In genomic region chr7:25788220-25789128, GRCm38 (mm10) we compare ENCODE assay signal across 8 mouse cellular contexts. TPM values are rescaled to one million over a fixed set of nuclear protein-coding genes. Genes with fewer than 3 reads are reported as not detected.
DNase-seq lines count a peak whose midpoint lies in the region; ATAC-seq and TF ChIP-seq lines count a peak whose summit lies in the region.

TSS of gene Axl (minus strand) at chr7:25788705.

- peak within 1 kb of the TSS; percentile 13; the same call in 1 of the 2 replicates for H3K9ac ChIP-seq in ES-E14 (ENCODE audit: insufficient read depth, low read depth, low read length, poor library complexity, severe bottlenecking)
- peak within 1 kb of the TSS; percentile 74 for H3K9ac ChIP-seq in forebrain, embryonic 12.5 days
- peak within 1 kb of the TSS; percentile 60 for H3K9ac ChIP-seq in heart, embryonic 15.5 days
- peak within 1 kb of the TSS; percentile 45 for H3K9ac ChIP-seq in liver, embryonic 13.5 days
- H3K9ac ChIP-seq in neural tube, embryonic 11.5 days (ENCODE audit: low read length), result peak within 1 kb of the TSS; percentile 63

- 2% methylated on average over 25 of the region's 30 CpGs for WGBS in forebrain, embryonic 12.5 days
- WGBS in heart, embryonic 15.5 days, result 2% methylated on average over 27 of the region's 30 CpGs
- 5% methylated on average over 30 of the region's 30 CpGs for WGBS in liver, embryonic 13.5 days (ENCODE audit: insufficient replicate concordance)
- under 1% methylated on average over 26 of the region's 30 CpGs for WGBS in neural tube, embryonic 11.5 days

- H3K4me2 ChIP-seq in forebrain, embryonic 12.5 days, result peak within 1 kb of the TSS; percentile 80
- H3K4me2 ChIP-seq in heart, embryonic 15.5 days, result peak within 1 kb of the TSS; percentile 88
- H3K4me2 ChIP-seq in liver, embryonic 13.5 days, result peak within 1 kb of the TSS; percentile 43
- peak within 1 kb of the TSS; percentile 74 for H3K4me2 ChIP-seq in neural tube, embryonic 11.5 days (ENCODE audit: low read depth)

- no peaks in the 10 kb centered on the region for H3K9me3 ChIP-seq in ES-E14 (ENCODE audit: control insufficient read depth, insufficient read depth, low read depth, low read length)
- no peaks in the 10 kb centered on the region for H3K9me3 ChIP-seq in forebrain, embryonic 12.5 days
- H3K9me3 ChIP-seq in heart, embryonic 15.5 days (replicated peaks), result no peaks in the 10 kb centered on the region
- H3K9me3 ChIP-seq in liver, embryonic 13.5 days (replicated peaks), result no peaks in the 10 kb centered on the region
- H3K9me3 ChIP-seq in neural tube, embryonic 11.5 days (ENCODE audit: control insufficient read depth, low read length), result no peaks in the 10 kb centered on the region

- no peak within 1 kb of the TSS for H3K27ac ChIP-seq in ES-E14 (ENCODE audit: insufficient read depth, low read depth, low read length, poor library complexity, severe bottlenecking)
- peak within 1 kb of the TSS; percentile 60; the same call in 1 of the 2 replicates for H3K27ac ChIP-seq in brown adipose tissue, adult 24 weeks (replicated peaks; ENCODE audit: low read depth, low read length)
- H3K27ac ChIP-seq in forebrain, embryonic 12.5 days, result peak within 1 kb of the TSS; percentile 59
- H3K27ac ChIP-seq in heart, embryonic 15.5 days, result peak within 1 kb of the TSS; percentile 66
- no peak within 1 kb of the TSS for H3K27ac ChIP-seq in liver, embryonic 13.5 days
- H3K27ac ChIP-seq in neural tube, embryonic 11.5 days (ENCODE audit: low read depth, low read length), result no peak within 1 kb of the TSS

- no peaks in the 10 kb centered on the region for H3K36me3 ChIP-seq in ES-E14 (ENCODE audit: control insufficient read depth, insufficient read depth, low read length, poor library complexity, severe bottlenecking)
- no peaks in the 10 kb centered on the region for H3K36me3 ChIP-seq in forebrain, embryonic 12.5 days (replicated peaks)
- no peaks in the 10 kb centered on the region for H3K36me3 ChIP-seq in heart, embryonic 15.5 days
- no peaks in the 10 kb centered on the region for H3K36me3 ChIP-seq in liver, embryonic 13.5 days
- H3K36me3 ChIP-seq in neural tube, embryonic 11.5 days (ENCODE audit: control insufficient read depth, insufficient read depth, low read length), result no peaks in the 10 kb centered on the region

- in situ Hi-C loops in ES-E14 (cut with MboI; ENCODE audit: low sequenced_read_pairs in 2 of 2, unreplicated experiment in 2 of 2), result no loop called here

- H3K27me3 ChIP-seq in forebrain, embryonic 12.5 days, result no peaks in the 10 kb centered on the region
- no peaks in the 10 kb centered on the region for H3K27me3 ChIP-seq in heart, embryonic 15.5 days
- H3K27me3 ChIP-seq in liver, embryonic 13.5 days, result peaks cover 16% of the 10 kb centered on the region
- no peaks in the 10 kb centered on the region for H3K27me3 ChIP-seq in neural tube, embryonic 11.5 days (ENCODE audit: control insufficient read depth, insufficient read depth, low read length)

- peak; percentile 87 for ATAC-seq in forebrain, embryonic 12.5 days (ENCODE audit: low FRiP score)
- ATAC-seq in heart, embryonic 15.5 days (replicated peaks; ENCODE audit: insufficient number of reproducible peaks, insufficient read depth, low FRiP score, low read depth), result peak; percentile 76
- ATAC-seq in liver, embryonic 13.5 days (ENCODE audit: low read depth), result peak; percentile 47
- ATAC-seq in neural tube, embryonic 11.5 days (ENCODE audit: insufficient read depth, low FRiP score, low TSS enrichment), result peak; percentile 81

- no peaks in the 10 kb centered on the region for H3K4me1 ChIP-seq in ES-E14 (ENCODE audit: control insufficient read depth in 2 of 2, insufficient read depth in 2 of 2, low read length in 2 of 2, poor library complexity in 1 of 2)
- H3K4me1 ChIP-seq in brown adipose tissue, adult 24 weeks (ENCODE audit: control insufficient read depth, insufficient read depth, insufficient read length, low read length), result peaks cover 4% of the 10 kb centered on the region; the same call in 1 of the 2 replicates
- H3K4me1 ChIP-seq in forebrain, embryonic 12.5 days, result peaks cover 25% of the 10 kb centered on the region
- peaks cover 36% of the 10 kb centered on the region for H3K4me1 ChIP-seq in heart, embryonic 15.5 days (replicated peaks)
- peaks cover 33% of the 10 kb centered on the region for H3K4me1 ChIP-seq in liver, embryonic 13.5 days (replicated peaks)
- peaks cover 6% of the 10 kb centered on the region; the same call in 1 of the 2 replicates for H3K4me1 ChIP-seq in neural tube, embryonic 11.5 days (ENCODE audit: control insufficient read depth, insufficient read depth, low read length)

- DNase-seq in ES-E14 (ENCODE audit: low read depth, low spot score), result no peak
- peak; percentile 86 for DNase-seq in kidney, postnatal 10 days
- no peak for DNase-seq in liver, embryonic 13.5 days
- DNase-seq in neural tube, embryonic 11.5 days (ENCODE audit: low spot score), result peak; percentile 82
- peak; percentile 81 to 85 for DNase-seq in urinary bladder, postnatal 4 days (ENCODE audit: low spot score in 2 of 2)

- H3K4me3 ChIP-seq in ES-E14 (ENCODE audit: insufficient read depth in 1 of 2, low read depth in 1 of 2, low read length in 2 of 2, poor library complexity in 1 of 2, severe bottlenecking in 1 of 2), result peak within 1 kb of the TSS; percentile 40 to 45
- H3K4me3 ChIP-seq in brown adipose tissue, adult 24 weeks (ENCODE audit: insufficient read depth, low read depth, low read length), result peak within 1 kb of the TSS; percentile 54
- peak within 1 kb of the TSS; percentile 50 for H3K4me3 ChIP-seq in forebrain, embryonic 12.5 days (replicated peaks)
- H3K4me3 ChIP-seq in heart, embryonic 15.5 days, result peak within 1 kb of the TSS; percentile 59
- peak within 1 kb of the TSS; percentile 45 for H3K4me3 ChIP-seq in liver, embryonic 13.5 days (replicated peaks)
- H3K4me3 ChIP-seq in neural tube, embryonic 11.5 days (ENCODE audit: low read depth, low read length), result peak within 1 kb of the TSS; percentile 36

TF ChIP-seq in ES-E14, 5 proteins besides CTCF, POLR2A, EP300 and RAD21:
- no peak for TF ChIP-seq ZNF384 (IDR thresholded peaks at IDR 0.05; ENCODE audit: low read depth, low read length)
- no peak for TF ChIP-seq CHD2 (IDR thresholded peaks at IDR 0.05; ENCODE audit: low read depth, low read length)
- TF ChIP-seq HCFC1 (IDR thresholded peaks at IDR 0.05; ENCODE audit: borderline replicate concordance, insufficient read depth, low read length), result no peak
- TF ChIP-seq ZC3H11A (IDR thresholded peaks at IDR 0.05; ENCODE audit: borderline replicate concordance, low read depth, low read length), result no peak
- TF ChIP-seq MAFK (IDR thresholded peaks at IDR 0.05; ENCODE audit: insufficient read depth, low read depth, low read length), result no peak

RNA-seq across cellular contexts. Expression of gene Axl, which starts in this region (rescaled TPM):
- total RNA-seq in ES-E14 (2012; rRNA removed), result 27.1 and 56.5 TPM in 2 replicates
- 18.6 and 24.1 TPM in 2 replicates for polyA plus RNA-seq in brown adipose tissue, adult 24 weeks (2012; ENCODE audit: insufficient read depth, insufficient read length, missing spikeins)
- polyA plus RNA-seq in forebrain, embryonic 12.5 days (2016; fragmentation: Nextera tagmentation; extraction: Ambion mirVana), result 31.0 and 33.6 TPM in 2 replicates
- polyA plus RNA-seq in heart, embryonic 15.5 days (2015; fragmentation: Nextera tagmentation; extraction: Ambion mirVana), result 49.1 and 65.3 TPM in 2 replicates
- polyA plus RNA-seq in liver, embryonic 13.5 days (2015; fragmentation: Nextera tagmentation; extraction: Ambion mirVana), result 13.3 and 14.5 TPM in 2 replicates
- polyA plus RNA-seq in neural tube, embryonic 11.5 days (2014; fragmentation: Nextera tagmentation; extraction: Ambion mirVana), result 29.9 and 33.7 TPM in 2 replicates

Comparison
In these comparisons a context has a peak if more than half of its experiments do, and no peak if none do; other contexts are left out.
1. DNase-seq: peak in kidney, postnatal 10 days (single experiment), neural tube, embryonic 11.5 days (single experiment) and urinary bladder, postnatal 4 days (2 of 2); none in ES-E14 (single experiment) and liver, embryonic 13.5 days (single experiment).
2. H3K27ac ChIP-seq: peak in brown adipose tissue, adult 24 weeks (single experiment), forebrain, embryonic 12.5 days (single experiment) and heart, embryonic 15.5 days (single experiment); none in ES-E14 (single experiment), liver, embryonic 13.5 days (single experiment) and neural tube, embryonic 11.5 days (single experiment).
3. H3K9ac ChIP-seq: peak in every context shown above with its lines; median percentile 74 in forebrain, embryonic 12.5 days; 63 in neural tube, embryonic 11.5 days; 60 in heart, embryonic 15.5 days; 45 in liver, embryonic 13.5 days; 13 in ES-E14.
4. Peak in every context shown above with its lines, with median percentiles within 50 percentile points of each other: H3K4me3 ChIP-seq, ATAC-seq and H3K4me2 ChIP-seq.